Mouse (Mus musculus) right cerebral cortex, postnatal 36 days (tissue): ENCODE data around the gene Cryba4.

Experiments
- DNase-seq, 2 experiments: peaks; one replicate each; pipeline ENCODE4 v3.0.0; 2022; ENCODE audit warnings: low spot score in 2 of 2, mixed read lengths in 1 of 2

Cryba4 gene

GRCm38 (mm10) chr5:112252400-112252799, at the start of gene Cryba4:
Cryba4 (minus strand) TSS chr5:112252518.
- DNase-seq = no peak

- DNase-seq = peak in 1 of 2 experiments; percentile 34
These were observed 49.4 kb upstream of the Cryba4 start for GRCm38 (mm10) chr5:112301694-112302093.

GRCm38 (mm10) chr5:112300721-112301308, 48.5 kb upstream of the Cryba4 start:
- DNase-seq = peak in 1 of 2 experiments; percentile 26

- no peak for DNase-seq
These were observed 47.8 kb upstream of the Cryba4 start for GRCm38 (mm10) chr5:112300112-112300511.

GRCm38 (mm10) chr5:112299399-112299798, 47.1 kb upstream of the Cryba4 start:
- DNase-seq = no peak

GRCm38 (mm10) chr5:112298226-112298988, 46.1 kb upstream of the Cryba4 start:
- no peak for DNase-seq

- DNase-seq = no peak
These were observed 44.9 kb upstream of the Cryba4 start for GRCm38 (mm10) chr5:112297257-112297656.

- DNase-seq = no peak
These were observed 44.3 kb upstream of the Cryba4 start for GRCm38 (mm10) chr5:112296404-112297181.

GRCm38 (mm10) chr5:112295564-112295963, 43.2 kb upstream of the Cryba4 start:
- DNase-seq = no peak

GRCm38 (mm10) chr5:112295162-112295561, 42.8 kb upstream of the Cryba4 start:
- DNase-seq = no peak

- no peak for DNase-seq
These were observed 42.4 kb upstream of the Cryba4 start for GRCm38 (mm10) chr5:112294696-112295095.

- DNase-seq = no peak
These were observed 41.5 kb upstream of the Cryba4 start for GRCm38 (mm10) chr5:112293800-112294199.

- DNase-seq = no peak
These were observed 40.1 kb upstream of the Cryba4 start for GRCm38 (mm10) chr5:112292343-112292980.

- DNase-seq = no peak
These were observed 39.5 kb upstream of the Cryba4 start for GRCm38 (mm10) chr5:112291866-112292265.

GRCm38 (mm10) chr5:112290536-112290880, 38.2 kb upstream of the Cryba4 start:
- DNase-seq = no peak

- no peak for DNase-seq
These were observed 37.7 kb upstream of the Cryba4 start for GRCm38 (mm10) chr5:112289819-112290535.

GRCm38 (mm10) chr5:112289236-112289635, 36.9 kb upstream of the Cryba4 start:
- DNase-seq = no peak

GRCm38 (mm10) chr5:112288193-112289141, 36.1 kb upstream of the Cryba4 start:
- no peak for DNase-seq

GRCm38 (mm10) chr5:112287652-112288051, 35.3 kb upstream of the Cryba4 start:
- no peak for DNase-seq

GRCm38 (mm10) chr5:112286984-112287641, 34.8 kb upstream of the Cryba4 start:
- DNase-seq = no peak
